Mouse (Mus musculus): Measurements from ENCODE around the gene Abcf2. TPM values are rescaled to one million over a fixed set of nuclear protein-coding genes. Genes with fewer than 3 reads are reported as not detected.

Abcf2 gene
- total RNA-seq (2021), result 10 to 100 TPM; 69.3 to 79.2 TPM
- long read RNA-seq, experiment 1, transcript Abcf2-201 (14 exons, 2,569 nt), result major isoform, 110 of 146 reads
- long read RNA-seq, experiment 1, partial matches to known transcripts, result 21 of 146 reads
- long read RNA-seq, experiment 1, other reads (novel, unspliced or antisense), result 15 of 146 reads
- long read RNA-seq, experiment 2, transcript Abcf2-201 (14 exons, 2,569 nt), result major isoform, 36 of 43 reads
- long read RNA-seq, experiment 2, partial matches to known transcripts, result 1 of 43 reads
- long read RNA-seq, experiment 2, other reads (novel, unspliced or antisense), result 6 of 43 reads

DNA sequence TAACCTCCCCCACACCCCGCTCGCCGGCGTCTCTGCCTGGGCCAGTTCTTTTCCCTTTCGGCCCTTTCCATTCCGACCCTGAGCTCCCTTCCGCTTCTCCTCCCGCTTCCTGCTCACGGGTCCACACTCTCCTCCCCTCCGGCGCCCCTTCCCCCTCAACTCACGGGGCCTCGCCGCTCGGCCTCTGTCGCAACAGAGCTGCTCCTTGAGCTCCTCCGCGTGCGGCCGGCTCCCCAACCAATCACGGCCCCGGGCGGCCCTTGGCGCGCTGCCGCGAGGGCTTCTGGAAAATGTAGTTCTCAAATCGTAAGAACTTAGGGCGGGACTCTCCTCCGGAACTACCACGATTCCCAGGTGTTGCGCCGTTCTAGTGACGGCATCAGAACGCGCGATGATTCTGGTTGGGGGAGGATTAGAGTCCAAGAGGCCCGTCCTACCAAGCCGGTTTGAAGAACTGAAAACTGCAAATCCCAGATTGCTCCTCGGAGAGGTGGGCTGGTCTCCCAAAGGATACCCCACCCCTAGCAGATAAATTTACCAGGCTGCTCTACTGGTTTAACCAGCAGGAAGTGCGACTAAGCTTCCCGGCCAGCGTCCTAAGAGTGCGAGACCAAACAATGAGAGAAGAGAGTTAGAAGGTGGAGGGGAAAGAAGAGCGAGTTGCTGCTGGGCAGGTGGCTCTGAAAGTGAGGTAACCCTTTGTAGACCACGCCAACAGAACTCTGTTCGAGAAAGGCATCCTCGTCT lies at the start of gene Abcf2:
Gene Abcf2 (minus strand): TSS at position 285 of the 747 bp plus-strand sequence.
- DNase-seq, result peak; percentile 100

DNA sequence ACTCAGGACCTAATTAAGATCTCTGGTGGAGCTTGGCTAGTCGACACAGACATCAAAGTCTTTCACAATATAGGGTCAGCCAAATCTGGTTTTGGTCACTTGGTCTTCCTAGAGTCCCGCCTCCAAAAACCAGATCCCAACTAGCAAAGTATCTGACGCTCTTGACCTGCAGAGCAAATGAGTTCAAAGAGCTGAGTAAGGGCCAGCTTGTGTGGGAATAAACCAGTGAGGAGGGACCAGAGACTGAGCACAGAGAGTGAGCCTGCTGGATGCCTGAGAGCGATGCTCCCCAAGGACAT lies 47.5 kb upstream of the Abcf2 start:
- peak in 1 of 2 experiments; percentile 14 for DNase-seq

DNA sequence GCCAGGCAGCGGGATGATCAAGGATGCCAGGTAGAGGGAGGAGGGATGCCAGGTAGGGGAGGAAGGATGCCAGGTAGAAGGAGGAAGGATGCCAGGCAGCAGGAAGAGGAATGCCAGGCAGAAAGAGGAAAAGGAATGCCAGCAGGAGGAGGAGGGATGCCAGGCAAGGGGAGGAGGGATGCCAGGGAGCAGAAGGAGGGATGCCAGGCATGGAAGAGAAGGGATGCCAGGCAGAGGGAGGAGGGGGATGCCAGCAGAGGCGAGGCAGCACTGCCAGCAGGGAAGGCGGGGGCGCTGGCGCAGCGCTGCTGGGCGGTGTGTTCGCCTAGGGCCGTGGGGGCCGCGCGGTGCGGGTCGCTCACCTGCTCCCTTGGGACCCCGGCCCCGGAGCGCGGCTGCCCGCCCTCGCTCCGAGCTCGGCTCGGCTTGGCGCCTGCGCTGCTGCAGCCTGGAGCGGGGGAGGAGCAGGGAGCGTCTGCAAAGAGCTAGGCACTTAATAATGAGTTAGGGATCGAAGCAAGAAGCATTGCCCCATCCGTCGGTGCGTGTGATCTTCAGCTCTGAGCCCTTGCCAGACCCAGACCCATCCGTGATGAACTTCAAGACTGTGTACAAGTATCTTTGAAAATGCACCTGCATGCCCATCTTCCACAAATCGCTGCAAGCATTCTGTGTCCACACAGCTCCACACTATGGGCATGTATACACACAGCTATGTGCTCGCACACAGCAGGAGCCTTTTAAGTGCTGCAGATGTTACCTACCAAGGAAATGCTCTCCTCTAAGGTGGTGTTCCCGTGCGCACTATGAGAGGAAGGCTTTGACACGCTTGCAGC lies 46.9 kb upstream of the Abcf2 start, which contains the start of gene Smarcd3:
Gene Smarcd3 (minus strand): TSS at position 426 of the 836 bp plus-strand sequence.
- peak; percentile 59 to 75 for DNase-seq

DNA sequence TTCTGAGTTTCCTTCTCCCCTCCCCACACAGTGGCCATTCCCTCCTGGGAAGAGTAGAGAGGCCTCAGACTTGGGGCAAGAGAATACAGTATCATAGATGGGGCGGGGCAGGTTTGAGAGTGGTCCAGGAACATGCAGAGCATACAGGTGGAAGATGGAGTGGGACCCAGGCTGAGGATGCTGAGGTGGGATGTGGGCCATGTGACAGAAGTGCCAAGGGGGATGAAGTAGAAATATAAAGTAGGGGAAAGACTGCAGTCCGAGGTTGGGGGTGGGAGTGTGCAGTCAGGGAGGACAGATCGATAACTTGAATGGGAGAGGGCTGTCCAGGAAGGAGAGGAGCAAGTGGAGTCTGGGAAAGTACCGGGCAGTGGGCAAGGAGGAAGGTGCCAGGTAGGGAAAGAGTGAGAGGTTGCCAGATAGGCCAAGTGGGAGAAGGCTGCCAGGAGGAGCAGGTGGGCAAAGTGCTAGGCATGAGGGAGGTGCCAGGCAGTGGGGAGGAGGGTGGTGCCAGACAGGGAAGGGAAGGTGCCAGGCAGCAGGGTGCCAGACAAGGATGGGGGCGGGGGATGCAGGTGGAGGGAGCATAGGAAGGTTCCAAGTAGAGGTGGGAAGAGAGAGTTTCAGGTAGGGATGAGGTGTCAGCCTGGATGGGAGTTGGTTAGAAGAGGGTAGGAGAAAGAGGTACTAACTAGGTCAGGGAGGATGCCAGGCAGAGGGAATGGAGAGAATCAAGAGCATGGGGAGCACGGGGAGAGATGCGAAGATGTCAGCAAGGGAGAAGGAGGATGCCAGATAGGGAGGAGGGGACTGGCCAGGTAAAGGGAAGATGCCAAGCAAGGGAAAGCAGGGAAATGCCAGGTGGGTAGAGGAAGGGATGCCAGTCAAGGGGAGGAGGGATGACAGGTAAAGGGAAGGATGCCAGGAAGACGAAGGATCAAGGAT lies 46.0 kb upstream of the Abcf2 start:
- DNase-seq, result no peak

GRCm38 (mm10) chr5:24622386-24623040 lies 45.2 kb upstream of the Abcf2 start:
- no peak for DNase-seq

DNA sequence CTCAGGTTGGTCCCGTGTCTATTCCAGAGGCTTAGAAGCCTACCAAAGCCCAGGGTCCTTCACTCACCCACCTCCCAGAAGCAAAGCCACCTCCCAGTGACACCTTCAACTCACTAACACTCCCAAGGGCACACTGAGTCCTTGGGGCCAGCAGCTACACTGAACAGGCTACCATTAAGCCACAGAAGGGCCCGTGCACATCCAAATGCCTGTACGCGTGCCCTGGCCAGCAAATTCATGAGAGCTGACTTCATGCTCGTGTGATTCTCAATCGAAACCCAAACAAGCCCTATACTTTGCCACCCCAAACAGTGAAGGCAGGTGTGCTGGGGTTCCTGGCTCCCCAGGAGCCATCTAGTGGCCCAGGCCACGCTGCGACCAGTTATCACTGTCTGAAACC lies 43.4 kb upstream of the Abcf2 start:
- DNase-seq, result no peak

GRCm38 (mm10) chr5:24620116-24620515 lies 42.8 kb upstream of the Abcf2 start:
- DNase-seq, result no peak

- no peak for DNase-seq
These were observed 41.7 kb upstream of the Abcf2 start for GRCm38 (mm10) chr5:24618921-24619320.

GRCm38 (mm10) chr5:24615097-24615496 lies 37.8 kb upstream of the Abcf2 start:
- DNase-seq, result no peak

DNA sequence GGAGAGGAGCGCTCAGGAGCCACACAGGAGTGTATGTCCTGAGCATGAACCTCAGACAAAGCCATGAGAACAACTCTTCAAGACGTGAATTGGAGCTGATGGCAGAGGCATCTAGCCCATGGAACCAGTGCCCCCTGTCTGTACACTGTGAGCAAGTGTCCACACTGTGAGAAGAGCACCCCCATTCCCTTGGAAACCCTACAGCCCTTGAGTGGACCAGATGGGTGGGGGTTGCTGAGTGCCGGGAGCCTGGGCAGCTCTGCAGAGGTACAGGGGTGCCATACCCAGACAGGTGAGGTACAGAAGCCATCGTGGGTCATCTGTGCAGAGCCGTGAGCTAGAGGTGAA lies 35.0 kb upstream of the Abcf2 start:
- DNase-seq, result no peak

GRCm38 (mm10) chr5:24611366-24612301 lies 34.4 kb upstream of the Abcf2 start:
- DNase-seq, result peak; percentile 77 to 81

GRCm38 (mm10) chr5:24609388-24609787 lies 32.1 kb upstream of the Abcf2 start:
- DNase-seq, result no peak

GRCm38 (mm10) chr5:24605980-24606665 lies 28.9 kb upstream of the Abcf2 start:
- DNase-seq, result no peak

DNA sequence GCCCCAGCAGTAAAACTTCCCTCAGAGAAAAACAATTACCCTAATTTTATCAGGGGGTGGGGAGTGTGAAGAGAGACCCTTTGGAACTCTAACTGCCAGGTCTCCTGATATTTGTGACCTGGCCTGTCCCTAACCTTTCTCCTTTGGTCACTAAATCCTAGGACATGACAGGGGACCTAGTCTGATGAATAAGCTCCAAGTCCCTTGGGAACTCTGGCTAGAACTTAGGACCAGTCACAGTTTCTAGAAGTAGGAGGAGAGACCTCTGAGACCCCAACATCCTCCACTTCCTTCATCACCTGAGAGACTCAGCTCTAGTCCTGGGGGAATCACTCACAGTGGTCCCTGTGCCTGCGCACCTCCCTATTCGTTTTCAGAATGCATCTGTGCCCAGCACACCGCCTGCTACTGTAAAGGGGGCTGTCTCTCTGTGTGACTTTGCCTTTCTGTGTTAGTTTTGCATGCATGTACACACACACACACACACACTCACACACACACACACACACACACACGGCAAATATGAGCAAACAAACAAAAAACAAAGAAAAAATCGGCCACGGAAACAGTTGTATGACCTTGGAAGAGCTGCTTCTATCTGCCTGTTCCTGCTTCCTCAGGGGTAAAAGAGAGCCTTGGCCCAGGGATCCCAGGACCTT lies 28.2 kb upstream of the Abcf2 start:
- DNase-seq, result no peak

- DNase-seq, result peak; percentile 95 to 96
These were observed 27.4 kb upstream of the Abcf2 start for GRCm38 (mm10) chr5:24604656-24605100.

DNA sequence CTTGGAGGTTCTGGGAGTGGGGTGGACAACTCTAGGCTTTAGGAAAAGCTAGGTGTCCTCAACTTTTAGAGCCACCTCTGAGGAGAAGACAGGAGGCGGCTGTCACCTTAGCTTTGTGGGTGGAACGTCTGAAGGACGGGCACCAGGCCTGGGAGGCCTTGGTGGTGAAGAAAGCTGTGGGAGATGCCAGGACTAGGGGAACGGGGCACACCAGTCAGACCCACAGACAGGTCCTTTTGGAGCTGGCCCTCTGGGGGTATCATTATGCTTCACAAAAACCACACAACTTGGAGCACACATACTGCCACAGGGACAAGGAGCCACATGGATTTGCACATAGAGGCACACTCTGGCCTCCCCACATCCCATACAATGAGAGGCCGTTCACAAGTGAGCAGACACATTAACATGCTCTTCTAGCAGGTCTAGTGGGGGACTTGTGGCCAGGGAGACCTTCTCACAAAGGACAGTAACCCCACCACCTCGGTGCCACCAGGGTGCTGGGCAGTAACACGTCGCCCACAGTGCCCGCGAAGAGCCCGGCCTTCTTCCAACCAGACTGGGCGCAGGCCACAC lies 26.9 kb upstream of the Abcf2 start:
- peak; percentile 42 to 48 for DNase-seq

- DNase-seq, result no peak
These were observed 26.3 kb upstream of the Abcf2 start for GRCm38 (mm10) chr5:24603431-24604010.

Measured in adrenal gland, postnatal 36 days (tissue).